ENCODE assay signal across 12 mouse cellular contexts in genomic region chr1:153173276-153173675, GRCm38 (mm10). TPM values are rescaled to one million over a fixed set of nuclear protein-coding genes. Genes with fewer than 3 reads are reported as not detected.
DNase-seq lines count a peak whose midpoint lies in the region; ATAC-seq and TF ChIP-seq lines count a peak whose summit lies in the region.
"Had no signal": no experiment of that assay in that cellular context is flagged by ENCODE, and none has a peak within 500 bp of the region (broad histone marks: within the 10 kb centered on the region; RNA-seq: fewer than 3 reads in every experiment).

No protein-coding gene starts in this region.

- intact Hi-C loops in gastrocnemius, adult 2 months (cut with DNase I) = no loop called here

- 86% methylated on average over 3 of the region's 3 CpGs for WGBS in forebrain, embryonic 11.5 days

- H3K9me3 ChIP-seq in forebrain, embryonic 11.5 days (ENCODE audit: control insufficient read depth, low read length) = no peaks in the 10 kb centered on the region
- H3K9me3 ChIP-seq: hindbrain, embryonic 15.5 days; stomach, embryonic 15.5 days had no signal

- H3K9ac ChIP-seq in forebrain, embryonic 11.5 days (ENCODE audit: low read length) = no peak overlapping the region
- H3K9ac ChIP-seq: hindbrain, embryonic 15.5 days; stomach, embryonic 15.5 days had no signal

- H3K4me3 ChIP-seq in gastrocnemius, adult 2 months = no peak overlapping the region
- no peak overlapping the region for H3K4me3 ChIP-seq in forebrain, embryonic 11.5 days (ENCODE audit: low read depth, low read length)
- H3K4me3 ChIP-seq: erythroblast, embryonic 14.5 days; hindbrain, embryonic 15.5 days; stomach, embryonic 15.5 days had no signal

- H3K4me1 ChIP-seq in forebrain, embryonic 11.5 days (replicated peaks; ENCODE audit: control insufficient read depth, insufficient read depth, low read length) = peaks cover 6% of the 10 kb centered on the region; the same call in 1 of the 2 replicates
- H3K4me1 ChIP-seq: hindbrain, embryonic 15.5 days had no signal

- no peaks in the 10 kb centered on the region for H3K27me3 ChIP-seq in forebrain, embryonic 11.5 days (ENCODE audit: control insufficient read depth, insufficient read depth, low read length)
- H3K27me3 ChIP-seq: hindbrain, embryonic 15.5 days; stomach, embryonic 15.5 days had no signal

- H3K27ac ChIP-seq in gastrocnemius, adult 2 months = peak overlapping the region; percentile 32; the same call in 1 of the 2 replicates
- no peak overlapping the region for H3K27ac ChIP-seq in forebrain, embryonic 11.5 days (ENCODE audit: low read depth, low read length)
- H3K27ac ChIP-seq: hindbrain, embryonic 15.5 days had no signal

- H3K4me2 ChIP-seq in forebrain, embryonic 11.5 days (ENCODE audit: low read depth, low read length, severe bottlenecking) = no peak overlapping the region
- H3K4me2 ChIP-seq: hindbrain, embryonic 15.5 days had no signal

- ATAC-seq in megakaryocyte, adult 5-6 weeks (ENCODE audit: poor library complexity, severe bottlenecking) = no peak
- ATAC-seq in forebrain, embryonic 11.5 days (replicated peaks; ENCODE audit: low FRiP score) = no peak
- ATAC-seq: CD4-positive, CD25-positive, alpha-beta regulatory T cell, adult 4 months had no signal

- H3K36me3 ChIP-seq in forebrain, embryonic 11.5 days (ENCODE audit: control insufficient read depth, insufficient read depth, low read length) = no peaks in the 10 kb centered on the region
- H3K36me3 ChIP-seq: hindbrain, embryonic 15.5 days; stomach, embryonic 15.5 days had no signal

- TF ChIP-seq CTCF in gastrocnemius, adult 2 months (IDR thresholded peaks at IDR 0.05) = no peak

- peak; percentile 62 for DNase-seq in gastrocnemius, adult 2 months
- no peak for DNase-seq in gastrocnemius, adult 8-10 months (ENCODE audit: low spot score in 2 of 2)
- DNase-seq in urinary bladder, postnatal 14 days (ENCODE audit: low spot score) = peak; percentile 55
- DNase-seq in urinary bladder, postnatal 10 days (ENCODE audit: low spot score) = no peak
- peak; percentile 76 for DNase-seq in kidney, postnatal 10 days
- DNase-seq in forebrain, embryonic 11.5 days (ENCODE audit: low spot score) = no peak
- no peak for DNase-seq in yolk sac, embryonic 10.5 days (ENCODE audit: low spot score)

RNA-seq across cellular contexts. Expression of gene Lamc2, which starts 13.0 kb away (rescaled TPM):
- 1 to 10 TPM; 3.8 to 4.4 TPM for total RNA-seq in gastrocnemius, adult 2 months (2021)
- total RNA-seq in gastrocnemius, adult 8-10 months (2022) = 1 to 10 TPM; 1.8 to 4.9 (median 3.0) TPM
- not detected in 2 replicates for total RNA-seq in megakaryocyte, adult 5-6 weeks (2015)
- total RNA-seq in megakaryocyte, adult 5-6 weeks (2017) = not detected in 2 replicates
- polyA plus RNA-seq in forebrain, embryonic 11.5 days (2014; fragmentation: Nextera tagmentation; extraction: Ambion mirVana) = 0.48 and 0.55 TPM in 2 replicates

Comparison
In these comparisons a context has a peak if more than half of its experiments do, and no peak if none do; other contexts are left out.
1. DNase-seq: peak in gastrocnemius, adult 2 months (single experiment), urinary bladder, postnatal 14 days (single experiment) and kidney, postnatal 10 days (single experiment); none in gastrocnemius, adult 8-10 months (0 of 2), urinary bladder, postnatal 10 days (single experiment), forebrain, embryonic 11.5 days (single experiment) and yolk sac, embryonic 10.5 days (single experiment).